Mouse (Mus musculus) CH12.LX (cell line): ENCODE measurements around the gene Dna2.

Source experiments
- CTCF ChIP-seq, 2 experiments: IDR thresholded peaks in 1 of 2; conservative IDR thresholded peaks in 1 of 2; 2 replicates each; pipeline ENCODE4 v1.5.1; 2011 to 2012; ENCODE audit warnings: low read depth in 2 of 2, low read length in 2 of 2, improper control_type of control experiment in 1 of 2, inconsistent platforms in 1 of 2, mild to moderate bottlenecking in 1 of 2, moderate library complexity in 1 of 2
- GABPA ChIP-seq: IDR thresholded peaks from 2 replicates; pipeline ENCODE4 v1.6.1; 2012; ENCODE audit warnings: low read depth, low read length, improper control_type of control experiment, inconsistent platforms; ENCODE audit not compliant: insufficient replicate concordance
- MAFK ChIP-seq: IDR thresholded peaks from 2 replicates; pipeline ENCODE4 v1.6.1; 2011; ENCODE audit warnings: low read length, improper control_type of control experiment; ENCODE audit not compliant: insufficient replicate concordance
- MEF2A ChIP-seq: IDR thresholded peaks from 2 replicates; pipeline ENCODE4 v1.6.1; 2014; ENCODE audit warnings: low read depth, mild to moderate bottlenecking, inconsistent platforms, low read length, improper control_type of control experiment, borderline replicate concordance
- MYC ChIP-seq: IDR thresholded peaks from 2 replicates; pipeline ENCODE4 v1.6.1; 2011; ENCODE audit warnings: low read depth, mild to moderate bottlenecking, improper control_type of control experiment, low read length
- POLR2A ChIP-seq: IDR thresholded peaks from 2 replicates; pipeline ENCODE4 v1.6.1; 2011; ENCODE audit warnings: low read depth, mild to moderate bottlenecking, improper control_type of control experiment, low read length
- TCF12 ChIP-seq: IDR thresholded peaks from 2 replicates; pipeline ENCODE4 v1.6.1; 2014; ENCODE audit warnings: low read depth, mild to moderate bottlenecking, inconsistent platforms, low read length, improper control_type of control experiment
- USF1 ChIP-seq: IDR thresholded peaks from 2 replicates; pipeline ENCODE4 v1.6.1; 2014; ENCODE audit warnings: low read depth, mild to moderate bottlenecking, inconsistent platforms, low read length, improper control_type of control experiment
- ZKSCAN1 ChIP-seq: IDR thresholded peaks from 2 replicates; pipeline ENCODE4 v1.6.1; 2012; ENCODE audit warnings: low read depth, inconsistent platforms, low read length, improper control_type of control experiment, borderline replicate concordance

- TF ChIP-seq TCF12 (peak; percentile 80), POLR2A (peak; percentile 78), CTCF (conservative IDR thresholded peaks at IDR 0.05 in 1 of 2, IDR thresholded peaks at IDR 0.05 in 1 of 2; ENCODE audit: low read depth in 2 of 2, low read length in 2 of 2) (no peak), MEF2A (peak; percentile 74), ZKSCAN1 (no peak), GABPA (no peak), USF1 (no peak), MAFK (0 out of 2 replicates have a peak, but pooled peaks have one; percentile 16), MYC (no peak)
Observed at GRCm38 (mm10) chr10:62919925-62920765, 26.7 kb upstream of the Dna2 start, which contains the start of gene Slc25a16.
